Mouse (Mus musculus) neural tube, embryonic 13.5 days (tissue): ENCODE data around the gene Gm11032. TPM values are rescaled to one million over a fixed set of nuclear protein-coding genes. Genes with fewer than 3 reads are reported as not detected.
"Not testable (repeated sequence)": the region's sequence is repeated elsewhere in the genome, so short reads cannot be mapped to it uniquely, and the experiment has no call there.

ENCODE experiments used
- ATAC-seq: fragments of 200-750 bp; cut with Nextera tagmentation; 2 replicates; pipeline ENCODE4 v1.8.0; 2017; ENCODE audit warnings: low read depth, mild to moderate bottlenecking, moderate TSS enrichment, moderate library complexity
- H3K27ac ChIP-seq: fragments of 300-500 bp; sonication (generic); replicated peaks from 2 replicates; pipeline ENCODE4 v1.5.1; 2015; ENCODE audit warnings: moderate library complexity, mild to moderate bottlenecking, inconsistent platforms
- H3K27me3 ChIP-seq: fragments of 300-500 bp; sonication (generic); 2 replicates; pipeline ENCODE4 v1.6.1; 2015; ENCODE audit warnings: mild to moderate bottlenecking, inconsistent platforms
- H3K36me3 ChIP-seq: fragments of 300-500 bp; sonication (generic); 2 replicates; pipeline ENCODE4 v1.6.1; 2015; ENCODE audit warnings: mild to moderate bottlenecking, inconsistent platforms
- H3K4me1 ChIP-seq: fragments of 300-500 bp; sonication (generic); replicated peaks from 2 replicates; pipeline ENCODE4 v1.6.1; 2015; ENCODE audit warnings: inconsistent platforms
- H3K4me2 ChIP-seq: fragments of 300-500 bp; sonication (generic); 2 replicates; pipeline ENCODE4 v1.6.1; 2015; ENCODE audit warnings: inconsistent platforms, mild to moderate bottlenecking, moderate library complexity
- H3K4me3 ChIP-seq: fragments of 300-500 bp; sonication (generic); 2 replicates; pipeline ENCODE4 v1.5.1; 2015; ENCODE audit warnings: mild to moderate bottlenecking, inconsistent platforms
- H3K9ac ChIP-seq: fragments of 300-500 bp; sonication (generic); 2 replicates; pipeline ENCODE4 v1.6.1; 2015; ENCODE audit warnings: moderate library complexity, mild to moderate bottlenecking, inconsistent platforms
- H3K9me3 ChIP-seq: fragments of 300-500 bp; sonication (generic); 2 replicates; pipeline ENCODE4 v1.6.1; 2016; ENCODE audit warnings: inconsistent platforms
- WGBS: fragments of 180-500 bp; shearing (Covaris S2); methylation state at CpG from one replicate; pipeline ENCODE4 v1.1.7; 2015; 5-methylcytosine and 5-hydroxymethylcytosine counted together
- polyA plus RNA-seq: library from polyadenylated mRNA; unstranded; fragments of >200 nt; fragmentation: Nextera tagmentation; extraction: Ambion mirVana; gene quantifications from 2 replicates; pipeline ENCODE4 v1.2.1, GENCODE M21; 2015

Gene Gm11032
- polyA plus RNA-seq, 1 experiment from 2014 or later, result not detected

DNA sequence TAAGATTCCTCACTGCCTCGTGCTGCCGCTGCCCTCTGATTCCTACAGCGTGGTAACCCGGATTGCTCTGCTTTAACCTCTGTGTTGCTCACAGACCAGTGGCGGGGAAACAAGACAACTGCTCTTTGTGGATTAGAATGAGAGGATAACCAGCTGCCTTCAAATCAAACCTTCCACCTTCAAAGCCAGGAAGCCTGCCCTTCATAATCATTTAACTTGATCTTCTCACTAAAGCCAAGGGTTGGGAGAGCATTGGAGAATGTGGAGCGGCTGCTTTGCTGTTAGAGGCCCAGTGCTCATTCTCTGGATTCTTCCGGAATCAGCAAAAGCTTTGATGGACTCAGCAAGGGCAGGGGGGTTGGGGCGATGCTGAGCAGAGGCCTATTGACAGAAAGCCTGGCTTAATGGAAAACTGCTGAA is 10.0 kb downstream of the Gm11032 start:
- WGBS, result 46% methylated on average over 8 of the region's 8 CpGs

DNA sequence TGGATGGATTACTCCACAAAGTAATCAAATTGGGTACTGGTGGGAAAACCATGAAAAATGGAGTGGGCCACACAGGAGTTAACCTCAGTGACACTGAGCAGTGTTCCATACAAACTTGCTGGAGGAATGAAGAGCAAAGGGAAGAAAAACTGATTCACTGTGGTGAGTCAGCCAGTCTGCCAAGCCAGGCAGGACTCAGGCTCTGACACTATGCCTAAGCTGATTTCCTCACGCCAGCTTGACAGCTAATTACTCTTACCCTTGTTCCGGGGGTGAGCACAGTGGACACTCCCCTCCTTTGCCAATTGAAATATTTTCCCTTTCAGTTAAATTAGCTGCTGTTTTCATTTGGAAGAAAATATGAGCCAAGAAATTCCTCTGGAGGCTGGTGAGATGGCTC is 13.6 kb downstream of the Gm11032 start:
- 42% methylated on average over 2 of the region's 2 CpGs for WGBS
- Histone ChIP-seq H3K4me3 (no peak overlapping the region), H3K9me3 (no peaks in the 10 kb centered on the region), H3K9ac (no peak overlapping the region), H3K4me1 (peaks cover 13% of the 10 kb centered on the region), H3K36me3 (no peaks in the 10 kb centered on the region), H3K27me3 (no peaks in the 10 kb centered on the region), H3K4me2 (no peak overlapping the region), H3K27ac (no peak overlapping the region)
- ATAC-seq, result no peak

More for the DNA sequence above, 10.0 kb downstream of the Gm11032 start:
- Histone ChIP-seq H3K27ac (no peak overlapping the region), H3K9me3 (no peaks in the 10 kb centered on the region), H3K9ac (no peak overlapping the region), H3K27me3 (no peaks in the 10 kb centered on the region), H3K36me3 (no peaks in the 10 kb centered on the region), H3K4me2 (no peak overlapping the region), H3K4me1 (peaks cover 14% of the 10 kb centered on the region; the same call in 1 of the 2 replicates), H3K4me3 (no peak overlapping the region)
- ATAC-seq, result no peak

GRCm38 (mm10) chr11:4634395-4634794 is 14.5 kb downstream of the Gm11032 start:
- H3K27me3 ChIP-seq, result no peaks in the 10 kb centered on the region
- no peak overlapping the region for H3K27ac ChIP-seq
- no peak for ATAC-seq
- WGBS, result 70% methylated on average over 5 of the region's 5 CpGs
- no peak overlapping the region for H3K4me2 ChIP-seq
- no peak overlapping the region for H3K9ac ChIP-seq
- H3K4me1 ChIP-seq, result peaks cover 22% of the 10 kb centered on the region
- no peaks in the 10 kb centered on the region for H3K36me3 ChIP-seq
- H3K4me3 ChIP-seq, result no peak overlapping the region
- no peaks in the 10 kb centered on the region for H3K9me3 ChIP-seq

DNA sequence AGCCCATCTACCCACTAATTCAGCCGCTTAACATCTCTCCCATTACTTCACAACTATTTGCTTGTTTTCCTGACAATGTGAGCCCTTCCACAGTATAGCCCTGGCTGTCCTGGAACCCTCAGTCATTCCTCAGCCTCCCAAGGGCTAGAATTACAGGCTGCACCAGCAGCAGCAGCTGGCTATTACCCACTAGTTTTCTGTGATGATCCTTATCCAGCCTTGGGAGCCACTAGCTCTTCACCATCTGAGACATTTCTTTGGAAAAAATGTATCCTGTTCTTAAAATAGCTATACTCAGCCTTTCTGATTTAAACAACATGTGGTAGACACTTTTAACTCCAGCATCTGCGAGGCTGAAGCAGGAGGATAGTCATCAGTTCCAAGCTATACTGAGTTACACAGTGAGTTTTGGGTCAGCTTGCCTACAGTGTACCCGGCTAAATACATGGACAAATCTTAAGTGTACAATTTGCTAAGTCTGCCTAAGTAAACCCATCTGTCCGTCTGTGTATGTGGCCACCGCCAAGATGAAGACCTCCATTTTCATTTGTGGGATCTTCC is 17.0 kb downstream of the Gm11032 start:
- ATAC-seq, result no peak
- H3K27ac ChIP-seq, result no peak overlapping the region
- peak overlapping the region; percentile 92 for H3K4me2 ChIP-seq
- no peaks in the 10 kb centered on the region for H3K9me3 ChIP-seq
- peaks cover 13% of the 10 kb centered on the region for H3K36me3 ChIP-seq
- no peak overlapping the region for H3K9ac ChIP-seq
- peaks cover 19% of the 10 kb centered on the region for H3K4me1 ChIP-seq
- 59% methylated on average over 5 of the region's 5 CpGs for WGBS
- no peaks in the 10 kb centered on the region for H3K27me3 ChIP-seq
- peak overlapping the region; percentile 90 for H3K4me3 ChIP-seq

DNA sequence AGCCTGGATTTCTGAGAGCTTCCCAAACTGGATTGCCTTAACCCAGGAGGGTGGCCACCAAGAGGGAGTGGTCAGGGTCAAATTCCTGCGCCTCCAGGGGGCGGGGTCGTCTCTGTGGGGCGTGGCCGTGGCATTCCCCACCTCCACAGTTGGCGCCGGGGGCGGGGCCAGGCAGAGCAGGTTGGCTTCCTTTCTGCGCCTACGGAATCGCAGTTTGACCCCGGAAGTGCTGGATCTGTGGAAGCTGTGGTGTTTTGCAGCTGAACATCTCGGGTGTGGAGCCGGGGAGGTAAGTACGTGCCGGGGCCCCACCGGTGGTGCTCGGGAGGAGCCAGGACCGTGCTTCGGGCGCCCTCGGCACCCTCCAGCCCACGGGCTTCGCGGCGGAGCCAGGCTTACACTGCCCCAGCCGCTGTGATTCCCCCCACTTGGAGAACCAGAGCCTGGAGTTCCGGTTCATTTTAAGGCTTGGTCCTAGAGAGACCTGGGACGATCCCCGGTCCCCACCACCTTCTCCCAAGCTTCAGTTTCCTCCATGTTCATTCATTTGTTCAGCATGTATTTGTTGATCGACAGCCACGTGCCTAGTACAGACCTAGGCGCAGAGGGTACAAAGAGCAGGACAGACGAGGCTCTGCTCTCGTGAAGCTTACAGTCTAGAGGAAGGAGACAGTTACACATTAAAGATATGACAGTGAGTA is 17.8 kb downstream of the Gm11032 start, which contains the start of gene Ascc2:
Gene Ascc2, plus strand, starts transcription at position 214 of the 701 bp plus-strand sequence.
- Histone ChIP-seq H3K9me3 (no peaks in the 10 kb centered on the region), H3K27me3 (no peaks in the 10 kb centered on the region), H3K36me3 (peaks cover 20% of the 10 kb centered on the region), H3K4me2 (peak within 1 kb of the TSS; percentile 92), H3K4me3 (peak within 1 kb of the TSS; percentile 90), H3K4me1 (peaks cover 19% of the 10 kb centered on the region), H3K27ac (peak within 1 kb of the TSS; percentile 61; the same call in 1 of the 2 replicates), H3K9ac (peak within 1 kb of the TSS; percentile 84)
- ATAC-seq, result peak; percentile 91
- WGBS, result under 1% methylated on average over 35 of the region's 35 CpGs

- ATAC-seq, result no peak
- Histone ChIP-seq H3K27ac (no peak overlapping the region), H3K9me3 (no peaks in the 10 kb centered on the region), H3K4me2 (peak overlapping the region; percentile 92), H3K36me3 (peaks cover 20% of the 10 kb centered on the region), H3K27me3 (no peaks in the 10 kb centered on the region), H3K4me3 (peak overlapping the region; percentile 90), H3K4me1 (peaks cover 19% of the 10 kb centered on the region), H3K9ac (peak overlapping the region; percentile 84)
- WGBS, result 29% methylated on average over 7 of the region's 7 CpGs
Observed at GRCm38 (mm10) chr11:4638261-4638660, 18.4 kb downstream of the Gm11032 start.

- H3K36me3 ChIP-seq, result peaks cover 27% of the 10 kb centered on the region
- no peaks in the 10 kb centered on the region for H3K9me3 ChIP-seq
- no peak for ATAC-seq
- H3K4me2 ChIP-seq, result no peak overlapping the region
- peaks cover 19% of the 10 kb centered on the region for H3K4me1 ChIP-seq
- no peaks in the 10 kb centered on the region for H3K27me3 ChIP-seq
- no peak overlapping the region for H3K4me3 ChIP-seq
- H3K9ac ChIP-seq, result no peak overlapping the region
- no peak overlapping the region for H3K27ac ChIP-seq
Observed at GRCm38 (mm10) chr11:4641185-4641584, 21.3 kb downstream of the Gm11032 start.

- H3K9ac ChIP-seq, result no peak overlapping the region
- H3K36me3 ChIP-seq, result peaks cover 51% of the 10 kb centered on the region
- H3K4me1 ChIP-seq, result peaks cover 8% of the 10 kb centered on the region
- ATAC-seq, result no peak
- H3K4me2 ChIP-seq, result no peak overlapping the region
- 36% methylated on average over 5 of the region's 5 CpGs for WGBS
- no peaks in the 10 kb centered on the region for H3K27me3 ChIP-seq
- no peak overlapping the region for H3K27ac ChIP-seq
- H3K4me3 ChIP-seq, result no peak overlapping the region
- H3K9me3 ChIP-seq, result no peaks in the 10 kb centered on the region
Observed at GRCm38 (mm10) chr11:4643722-4644121, 23.9 kb downstream of the Gm11032 start.

DNA sequence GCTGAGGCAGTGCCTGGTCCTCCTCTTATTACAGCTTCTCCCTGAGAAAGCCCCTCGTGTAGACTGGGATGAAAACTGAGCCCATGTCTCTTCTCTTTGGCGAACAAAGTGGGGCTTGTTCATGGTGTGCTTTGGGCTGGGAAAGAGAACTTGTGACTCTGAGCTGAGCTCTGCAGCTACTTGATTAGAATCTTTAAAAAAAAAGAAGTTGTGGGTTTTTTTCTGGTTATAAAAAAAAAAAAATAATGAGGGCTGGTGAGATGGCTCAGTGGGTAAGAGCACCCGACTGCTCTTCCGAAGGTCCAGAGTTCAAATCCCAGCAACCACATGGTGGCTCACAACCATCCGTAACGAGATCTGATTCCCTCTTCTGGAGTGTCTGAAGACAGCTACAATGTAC is 25.3 kb downstream of the Gm11032 start:
- H3K36me3 ChIP-seq, result peaks cover 66% of the 10 kb centered on the region

GRCm38 (mm10) chr11:4646409-4646808 is 26.5 kb downstream of the Gm11032 start:
- H3K4me1 ChIP-seq, result no peaks in the 10 kb centered on the region
- no peaks in the 10 kb centered on the region for H3K27me3 ChIP-seq
- WGBS, result 91% methylated on average over 9 of the region's 9 CpGs
- peaks cover 64% of the 10 kb centered on the region for H3K36me3 ChIP-seq
- no peak overlapping the region for H3K4me3 ChIP-seq
- H3K27ac ChIP-seq, result no peak overlapping the region
- H3K9me3 ChIP-seq, result no peaks in the 10 kb centered on the region
- H3K4me2 ChIP-seq, result no peak overlapping the region
- no peak overlapping the region for H3K9ac ChIP-seq
- no peak for ATAC-seq

More for the DNA sequence above, 25.3 kb downstream of the Gm11032 start:
- not testable (repeated sequence) for H3K4me2 ChIP-seq, H3K4me3 ChIP-seq, H3K27ac ChIP-seq, H3K9ac ChIP-seq, ATAC-seq, H3K4me1 ChIP-seq, H3K27me3 ChIP-seq, H3K9me3 ChIP-seq
- WGBS, result 87% methylated on average over 6 of the region's 6 CpGs

DNA sequence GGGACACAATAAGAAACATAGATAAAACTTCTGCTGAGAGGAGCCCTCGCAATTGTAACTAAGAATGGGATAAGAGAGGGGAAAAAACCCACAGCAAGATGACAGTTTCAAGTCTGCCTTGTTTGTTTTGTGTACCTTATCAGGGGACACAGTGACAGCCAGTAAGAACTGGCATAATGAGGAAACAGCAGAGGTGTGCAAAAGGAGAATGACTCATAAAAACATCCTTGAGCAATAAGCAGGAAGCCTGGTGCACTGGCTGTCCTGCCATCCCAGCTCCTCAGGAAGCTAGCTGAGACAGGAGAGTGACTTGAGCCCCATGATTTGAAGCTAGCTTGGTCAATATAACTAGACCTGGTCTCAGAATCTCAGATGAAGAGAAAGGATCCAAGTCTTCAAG is 40.0 kb downstream of the Gm11032 start:
- H3K4me2 ChIP-seq, result no peak overlapping the region
- 92% methylated on average over 1 of the region's 1 CpGs for WGBS
- 0 out of 2 replicates have a peak, but pooled peaks cover 7% of the 10 kb centered on the region for H3K4me1 ChIP-seq
- peaks cover 73% of the 10 kb centered on the region for H3K36me3 ChIP-seq
- H3K27me3 ChIP-seq, result no peaks in the 10 kb centered on the region
- H3K27ac ChIP-seq, result no peak overlapping the region
- ATAC-seq, result no peak
- no peak overlapping the region for H3K9ac ChIP-seq
- H3K9me3 ChIP-seq, result no peaks in the 10 kb centered on the region
- H3K4me3 ChIP-seq, result no peak overlapping the region

DNA sequence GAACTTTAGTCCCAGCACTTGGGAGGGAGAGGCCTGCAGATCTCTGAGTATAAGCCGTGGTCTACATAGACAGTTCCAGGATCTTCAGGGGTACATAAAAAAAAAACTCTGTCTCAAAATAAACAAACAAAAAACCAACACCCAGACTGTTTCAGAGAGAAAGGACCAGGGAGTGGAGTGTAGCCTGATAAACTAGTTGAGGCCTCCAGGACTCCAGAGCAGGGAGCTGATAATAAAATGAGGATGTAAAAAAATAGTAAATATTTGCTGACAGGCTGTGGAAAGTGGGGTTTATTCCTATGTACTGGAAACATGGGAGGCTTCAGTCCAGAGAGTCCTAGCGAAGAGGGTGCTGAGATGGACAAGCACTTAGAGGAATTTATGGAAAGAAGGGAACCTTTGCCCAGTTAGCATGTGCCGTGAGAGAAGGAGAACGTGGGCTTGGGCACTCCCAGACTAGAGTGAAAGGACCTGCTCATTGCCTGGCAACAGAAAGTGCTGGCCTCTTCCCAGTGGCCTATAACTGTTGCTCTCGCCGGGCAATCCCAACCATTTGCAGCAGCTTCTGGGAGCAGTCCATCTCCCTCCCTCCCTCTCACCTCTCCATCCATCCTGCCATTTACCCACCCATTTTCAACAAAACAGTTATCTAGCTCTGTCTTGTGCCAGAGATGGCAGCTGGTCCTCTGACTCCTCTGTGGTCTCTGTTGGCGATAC is 40.6 kb downstream of the Gm11032 start:
- Histone ChIP-seq H3K36me3 (peaks cover 69% of the 10 kb centered on the region), H3K4me3 (no peak overlapping the region), H3K4me1 (0 out of 2 replicates have a peak, but pooled peaks cover 7% of the 10 kb centered on the region), H3K27ac (no peak overlapping the region), H3K9ac (no peak overlapping the region), H3K4me2 (no peak overlapping the region), H3K9me3 (no peaks in the 10 kb centered on the region), H3K27me3 (no peaks in the 10 kb centered on the region)
- WGBS, result 80% methylated on average over 7 of the region's 7 CpGs
- ATAC-seq, result no peak
